Mouse (Mus musculus) small intestine, adult 10 weeks (tissue): ENCODE data around the gene Tmem178b. TPM values are rescaled to one million over a fixed set of nuclear protein-coding genes. Genes with fewer than 3 reads are reported as not detected.

Experiments
- polyA plus RNA-seq: library from polyadenylated mRNA; stranded (reverse); fragments of 350-450 nt; fragmentation: Illumina TruSeq; extraction: RNeasy Lipid Tissue Mini Kit (QIAGEN cat#74804); gene quantifications from one replicate; pipeline ENCODE4 v1.2.3, GENCODE M21; 2014; ENCODE audit warnings: low replicate concordance

The Tmem178b gene
- 0.82 TPM for polyA plus RNA-seq

GRCm38 (mm10) chr6:39872901-39873591 lies at the start of gene Tmem178b:
Gene Tmem178b, plus strand, starts transcription at chr6:39873271.

Other genes with a start within 250 kb of the Tmem178b start
- 16.5 TPM for gene Braf, start 147.8 kb upstream of the Tmem178b start, polyA plus RNA-seq
- gene Mrps33, start 62.3 kb upstream of the Tmem178b start, polyA plus RNA-seq, result 210 TPM